Mouse (Mus musculus): Measurements from ENCODE around the gene Zfp784. TPM values are rescaled to one million over a fixed set of nuclear protein-coding genes. Genes with fewer than 3 reads are reported as not detected.

Zfp784 gene
- polyA plus RNA-seq, 1 experiment: 6.8 TPM

DNA sequence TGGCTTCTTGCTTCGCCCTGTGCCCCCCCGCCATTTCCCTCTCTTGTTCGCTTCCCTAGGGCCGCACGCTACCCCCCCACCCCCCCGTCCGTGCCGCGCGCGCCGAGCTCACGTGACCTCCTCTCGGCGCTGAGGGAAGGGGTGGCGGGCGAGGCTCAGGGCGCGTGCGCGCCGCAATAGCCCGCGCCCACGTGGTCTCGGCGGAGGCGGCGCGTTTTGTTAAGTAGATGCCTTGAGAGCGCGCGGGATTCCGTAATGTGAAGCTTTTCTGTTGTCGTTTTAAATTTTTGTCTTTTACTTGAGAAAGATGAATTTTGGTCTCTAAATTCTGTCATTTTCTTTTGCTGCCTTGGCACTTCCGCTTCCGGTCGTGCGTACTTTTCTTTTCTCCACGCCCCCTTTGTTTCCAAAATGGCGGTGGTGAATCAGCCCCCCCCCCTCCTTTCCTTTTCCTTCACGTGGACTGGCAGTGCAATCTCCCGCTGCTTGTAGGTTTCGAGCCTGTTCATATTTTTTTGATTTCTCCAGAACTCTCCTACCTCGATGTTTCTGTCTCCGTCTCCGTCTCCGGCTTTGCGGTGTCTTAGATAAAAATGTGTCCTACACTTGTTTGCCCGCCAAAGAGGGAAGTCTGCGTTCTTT is 24.2 kb upstream of the Zfp784 start:
- TF ChIP-seq CTCF (conservative IDR thresholded peaks at IDR 0.05; ENCODE audit: insufficient read depth, insufficient read length, low read depth, low read length) (no peak), POLR2A (IDR thresholded peaks at IDR 0.05; ENCODE audit: low read depth, low read length) (no peak)
- peak overlapping the region; percentile 87 for H3K4me3 ChIP-seq (ENCODE audit: insufficient read depth, low read depth, low read length)
- H3K27me3 ChIP-seq (replicated peaks; ENCODE audit: control insufficient read depth, insufficient read depth, low read length): no peaks in the 10 kb centered on the region
- peak; percentile 82 for DNase-seq
- no peaks in the 10 kb centered on the region; the same call in 1 of the 2 replicates for H3K36me3 ChIP-seq (ENCODE audit: control insufficient read depth, insufficient read depth, low read length)
- H3K4me1 ChIP-seq (ENCODE audit: control insufficient read depth, insufficient read depth, low read length): peaks cover 3% of the 10 kb centered on the region; the same call in 1 of the 2 replicates
- peak overlapping the region; percentile 87 for H3K27ac ChIP-seq (ENCODE audit: insufficient read depth, low read depth, low read length)
- WGBS: under 1% methylated on average over 51 of the region's 51 CpGs

DNA sequence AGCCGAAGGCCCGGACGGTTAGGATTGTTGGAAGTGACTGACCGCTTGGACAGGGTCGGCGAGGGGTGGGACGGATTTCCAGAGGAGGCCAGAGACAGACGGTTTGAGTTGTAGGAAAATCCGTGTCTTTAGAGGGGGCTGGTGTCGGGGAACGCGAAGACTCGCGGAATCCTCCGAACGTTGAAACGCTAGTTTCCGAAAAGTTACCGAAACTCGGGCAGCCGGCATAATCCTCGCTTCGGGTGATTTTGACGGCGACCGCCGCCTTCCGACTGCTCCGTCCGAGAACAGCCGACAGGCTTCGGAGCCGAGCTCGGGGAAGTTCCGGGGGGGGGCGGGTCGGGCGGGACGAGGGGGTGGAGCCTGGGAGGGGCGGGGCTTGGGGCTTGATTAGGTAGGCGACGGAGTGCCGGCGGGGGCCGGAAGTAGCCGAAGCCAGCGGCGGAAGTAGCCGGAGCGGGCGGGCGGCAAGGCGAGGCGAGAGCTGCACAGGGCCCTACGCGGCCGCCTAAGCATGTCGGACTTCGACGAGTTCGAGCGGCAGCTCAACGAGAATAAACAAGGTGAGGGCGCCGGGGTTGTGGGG is 23.6 kb upstream of the Zfp784 start, which contains the start of gene U2af2:
U2af2 (plus strand) TSS at position 370 of the 586 bp plus-strand sequence.
- H3K27ac ChIP-seq (ENCODE audit: insufficient read depth, low read depth, low read length): peak within 1 kb of the TSS; percentile 99
- DNase-seq: peak; percentile 96
- WGBS: under 1% methylated on average over 64 of the region's 65 CpGs
- peak; percentile 4 for TF ChIP-seq POLR2A (IDR thresholded peaks at IDR 0.05; ENCODE audit: low read depth, low read length)
- no peak for TF ChIP-seq CTCF (conservative IDR thresholded peaks at IDR 0.05; ENCODE audit: insufficient read depth, insufficient read length, low read depth, low read length)
- H3K27me3 ChIP-seq (replicated peaks; ENCODE audit: control insufficient read depth, insufficient read depth, low read length): no peaks in the 10 kb centered on the region
- no peaks in the 10 kb centered on the region; the same call in 1 of the 2 replicates for H3K36me3 ChIP-seq (ENCODE audit: control insufficient read depth, insufficient read depth, low read length)
- H3K4me1 ChIP-seq (ENCODE audit: control insufficient read depth, insufficient read depth, low read length): peaks cover 3% of the 10 kb centered on the region; the same call in 1 of the 2 replicates
- peak within 1 kb of the TSS; percentile 87 for H3K4me3 ChIP-seq (ENCODE audit: insufficient read depth, low read depth, low read length)

- H3K27me3 ChIP-seq (replicated peaks; ENCODE audit: control insufficient read depth, insufficient read depth, low read length): no peaks in the 10 kb centered on the region
- H3K4me1 ChIP-seq (ENCODE audit: control insufficient read depth, insufficient read depth, low read length): peaks cover 3% of the 10 kb centered on the region; the same call in 1 of the 2 replicates
- H3K27ac ChIP-seq (ENCODE audit: insufficient read depth, low read depth, low read length): peak overlapping the region; percentile 99
- under 1% methylated on average over 60 of the region's 60 CpGs for WGBS
- H3K36me3 ChIP-seq (ENCODE audit: control insufficient read depth, insufficient read depth, low read length): no peaks in the 10 kb centered on the region
- TF ChIP-seq POLR2A (IDR thresholded peaks at IDR 0.05; ENCODE audit: low read depth, low read length) (peak; percentile 30), CTCF (conservative IDR thresholded peaks at IDR 0.05; ENCODE audit: insufficient read depth, insufficient read length, low read depth, low read length) (peak; percentile 60)
- H3K4me3 ChIP-seq (ENCODE audit: insufficient read depth, low read depth, low read length): peak overlapping the region; percentile 85
- peak; percentile 99 for DNase-seq
These were observed 22.9 kb upstream of the Zfp784 start for GRCm38 (mm10) chr7:5060944-5061773.

GRCm38 (mm10) chr7:5060239-5060731 is 22.0 kb upstream of the Zfp784 start:
- H3K27ac ChIP-seq (ENCODE audit: insufficient read depth, low read depth, low read length): peak overlapping the region; percentile 98
- H3K4me3 ChIP-seq (ENCODE audit: insufficient read depth, low read depth, low read length): peak overlapping the region; percentile 85
- H3K27me3 ChIP-seq (replicated peaks; ENCODE audit: control insufficient read depth, insufficient read depth, low read length): no peaks in the 10 kb centered on the region
- WGBS: 2% methylated on average over 27 of the region's 27 CpGs
- no peaks in the 10 kb centered on the region for H3K36me3 ChIP-seq (ENCODE audit: control insufficient read depth, insufficient read depth, low read length)
- TF ChIP-seq POLR2A (IDR thresholded peaks at IDR 0.05; ENCODE audit: low read depth, low read length) (no peak), CTCF (conservative IDR thresholded peaks at IDR 0.05; ENCODE audit: insufficient read depth, insufficient read length, low read depth, low read length) (peak; percentile 89)
- DNase-seq: peak; percentile 90
- H3K4me1 ChIP-seq (ENCODE audit: control insufficient read depth, insufficient read depth, low read length): peaks cover 3% of the 10 kb centered on the region; the same call in 1 of the 2 replicates

DNA sequence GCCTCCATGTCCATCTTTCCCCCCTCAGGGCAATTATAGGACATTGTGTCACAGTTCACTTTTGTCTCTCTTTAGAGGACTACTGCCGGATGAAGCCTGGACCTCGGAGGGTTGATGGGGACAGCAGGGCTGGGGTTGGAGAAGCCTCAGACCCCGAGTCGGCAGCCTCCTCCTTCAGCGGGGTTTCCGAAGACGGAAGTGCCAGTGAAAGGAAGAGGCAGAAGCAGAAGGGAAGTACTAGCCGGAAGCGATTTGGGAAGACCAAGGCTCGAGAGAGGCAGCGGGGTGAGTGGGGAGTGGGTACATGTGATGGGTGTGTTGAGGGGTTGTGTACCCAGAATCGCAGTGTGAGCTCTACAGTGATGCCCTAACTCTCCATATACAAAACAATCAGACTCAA is 21.2 kb upstream of the Zfp784 start:
- WGBS: 90% methylated on average over 12 of the region's 12 CpGs
- DNase-seq: no peak

GRCm38 (mm10) chr7:5058631-5059030 is 20.4 kb upstream of the Zfp784 start:
- no peaks in the 10 kb centered on the region; the same call in 1 of the 2 replicates for H3K27me3 ChIP-seq (replicated peaks; ENCODE audit: control insufficient read depth, insufficient read depth, low read length)
- no peaks in the 10 kb centered on the region for H3K36me3 ChIP-seq (ENCODE audit: control insufficient read depth, insufficient read depth, low read length)
- no peak overlapping the region for H3K27ac ChIP-seq (ENCODE audit: insufficient read depth, low read depth, low read length)
- H3K4me1 ChIP-seq (ENCODE audit: control insufficient read depth, insufficient read depth, low read length): peaks cover under 1% of the 10 kb centered on the region; the same call in 1 of the 2 replicates
- no peak for DNase-seq
- H3K4me3 ChIP-seq (ENCODE audit: insufficient read depth, low read depth, low read length): no peak overlapping the region
- no peak for TF ChIP-seq POLR2A (IDR thresholded peaks at IDR 0.05; ENCODE audit: low read depth, low read length)
- no peak for TF ChIP-seq CTCF (conservative IDR thresholded peaks at IDR 0.05; ENCODE audit: insufficient read depth, insufficient read length, low read depth, low read length)
- 100% methylated on average over 1 of the region's 1 CpGs for whole genome bisulfite sequencing

More for the DNA sequence above, 21.2 kb upstream of the Zfp784 start:
- H3K27ac ChIP-seq (ENCODE audit: insufficient read depth, low read depth, low read length): no peak overlapping the region
- TF ChIP-seq CTCF (conservative IDR thresholded peaks at IDR 0.05; ENCODE audit: insufficient read depth, insufficient read length, low read depth, low read length): no peak
- no peak for TF ChIP-seq POLR2A (IDR thresholded peaks at IDR 0.05; ENCODE audit: low read depth, low read length)
- H3K4me3 ChIP-seq (ENCODE audit: insufficient read depth, low read depth, low read length): no peak overlapping the region
- H3K4me1 ChIP-seq (ENCODE audit: control insufficient read depth, insufficient read depth, low read length): peaks cover 3% of the 10 kb centered on the region; the same call in 1 of the 2 replicates
- H3K27me3 ChIP-seq (replicated peaks; ENCODE audit: control insufficient read depth, insufficient read depth, low read length): no peaks in the 10 kb centered on the region
- H3K36me3 ChIP-seq (ENCODE audit: control insufficient read depth, insufficient read depth, low read length): no peaks in the 10 kb centered on the region
